30 mouse cellular contexts compared by ENCODE assay signal in genomic region chr16:42113246-42113645, GRCm38 (mm10).
"Had no signal": no experiment of that assay in that cellular context is flagged by ENCODE, and none has a peak within 500 bp of the region (broad histone marks: within the 10 kb centered on the region; RNA-seq: fewer than 3 reads in every experiment).

No protein-coding gene starts in this region.

- DNase-seq: left cerebral cortex, postnatal 4 days; liver; liver, embryonic 13.5 days; liver, postnatal 0 days; lung, adult 18-20 months; lung, adult 2 months; lung, embryonic 14.5 days; lung, postnatal 10 days; lung, postnatal 14 days; lung, postnatal 36 days; lung, postnatal 4 days; midbrain, embryonic 14.5 days had no signal

- H3K36me3 ChIP-seq: limb, embryonic 10.5 days; limb, embryonic 12.5 days; limb, embryonic 13.5 days; limb, embryonic 15.5 days; liver, embryonic 12.5 days; liver, embryonic 13.5 days; liver, embryonic 15.5 days; lung, embryonic 15.5 days; midbrain, embryonic 10.5 days; midbrain, embryonic 12.5 days; midbrain, embryonic 13.5 days; midbrain, embryonic 15.5 days had no signal

- H3K4me3 ChIP-seq: left cerebral cortex, adult 2 months; limb, embryonic 10.5 days; limb, embryonic 12.5 days; limb, embryonic 13.5 days; limb, embryonic 15.5 days; liver, embryonic 12.5 days; liver, embryonic 13.5 days; liver, embryonic 15.5 days; lung, embryonic 15.5 days; megakaryocyte, embryonic 14.5 days; midbrain, embryonic 10.5 days; midbrain, embryonic 12.5 days; midbrain, embryonic 13.5 days; midbrain, embryonic 15.5 days; myocyte had no signal

- H3K9me3 ChIP-seq: limb, embryonic 10.5 days; limb, embryonic 12.5 days; limb, embryonic 13.5 days; limb, embryonic 15.5 days; liver, embryonic 12.5 days; liver, embryonic 13.5 days; liver, embryonic 15.5 days; lung, embryonic 15.5 days; megakaryocyte, embryonic 14.5 days; midbrain, embryonic 10.5 days; midbrain, embryonic 12.5 days; midbrain, embryonic 13.5 days; midbrain, embryonic 15.5 days had no signal

- ATAC-seq: liver, embryonic 12.5 days; liver, postnatal 0 days; lung, postnatal 0 days; midbrain, embryonic 13.5 days; midbrain, embryonic 15.5 days; midbrain, embryonic 16.5 days had no signal

- H3K27me3 ChIP-seq: limb, embryonic 12.5 days; limb, embryonic 13.5 days; limb, embryonic 15.5 days; liver, embryonic 12.5 days; liver, embryonic 13.5 days; liver, embryonic 15.5 days; lung, embryonic 15.5 days; megakaryocyte, embryonic 14.5 days; midbrain, embryonic 12.5 days; midbrain, embryonic 13.5 days; midbrain, embryonic 15.5 days had no signal

- H3K9ac ChIP-seq: limb, embryonic 12.5 days; limb, embryonic 13.5 days; limb, embryonic 15.5 days; liver, embryonic 12.5 days; liver, embryonic 13.5 days; liver, embryonic 14.5 days; liver, embryonic 15.5 days; liver, postnatal 0 days; lung, embryonic 14.5 days; lung, embryonic 15.5 days; midbrain, embryonic 12.5 days; midbrain, embryonic 13.5 days; midbrain, embryonic 15.5 days had no signal

- H3K27ac ChIP-seq: left cerebral cortex, adult 2 months; limb, embryonic 10.5 days; limb, embryonic 12.5 days; limb, embryonic 13.5 days; limb, embryonic 15.5 days; liver, embryonic 12.5 days; liver, embryonic 13.5 days; liver, embryonic 14.5 days; liver, embryonic 15.5 days; lung, embryonic 15.5 days; macrophage; midbrain, embryonic 10.5 days; midbrain, embryonic 12.5 days; midbrain, embryonic 13.5 days; midbrain, embryonic 15.5 days had no signal

- H3K4me1 ChIP-seq: limb, embryonic 10.5 days; limb, embryonic 12.5 days; limb, embryonic 13.5 days; limb, embryonic 15.5 days; liver, embryonic 12.5 days; liver, embryonic 13.5 days; liver, embryonic 15.5 days; lung, embryonic 15.5 days; midbrain, embryonic 10.5 days; midbrain, embryonic 12.5 days; midbrain, embryonic 13.5 days had no signal
